Comparison of ENCODE assay signal across 14 mouse cellular contexts in genomic region chr11:98771131-98771530, GRCm38 (mm10). TPM values are rescaled to one million over a fixed set of nuclear protein-coding genes. Genes with fewer than 3 reads are reported as not detected.
DNase-seq lines count a peak whose midpoint lies in the region; ATAC-seq and TF ChIP-seq lines count a peak whose summit lies in the region.
"Had no signal": no experiment of that assay in that cellular context is flagged by ENCODE, and none has a peak within 500 bp of the region (broad histone marks: within the 10 kb centered on the region; RNA-seq: fewer than 3 reads in every experiment).

No protein-coding gene starts in this region.

- 85% methylated on average over 18 of the region's 18 CpGs for WGBS in forebrain, embryonic 16.5 days
- WGBS in forebrain, embryonic 12.5 days = 95% methylated on average over 18 of the region's 18 CpGs

- no peak overlapping the region for H3K4me3 ChIP-seq in forebrain, embryonic 16.5 days (replicated peaks; ENCODE audit: low read length)
- H3K4me3 ChIP-seq in forebrain, embryonic 12.5 days (replicated peaks) = no peak overlapping the region
- H3K4me3 ChIP-seq in layer of hippocampus, adult 2 months = peak overlapping the region; percentile 88
- H3K4me3 ChIP-seq in myocyte = no peak overlapping the region
- H3K4me3 ChIP-seq: embryonic facial prominence, embryonic 15.5 days; limb, embryonic 10.5 days; stomach, embryonic 15.5 days had no signal

- H3K4me2 ChIP-seq in forebrain, embryonic 16.5 days (ENCODE audit: low read length) = no peak overlapping the region
- H3K4me2 ChIP-seq in forebrain, embryonic 12.5 days = no peak overlapping the region
- no peak overlapping the region for H3K4me2 ChIP-seq in myocyte (ENCODE audit: low read depth)
- H3K4me2 ChIP-seq: embryonic facial prominence, embryonic 15.5 days; lung, embryonic 14.5 days; midbrain, embryonic 11.5 days; stomach, embryonic 15.5 days had no signal

- TF ChIP-seq CTCF in layer of hippocampus, adult 2 months (conservative IDR thresholded peaks at IDR 0.05) = no peak

- H3K9me3 ChIP-seq in forebrain, embryonic 16.5 days (ENCODE audit: control insufficient read depth, low read length) = no peaks in the 10 kb centered on the region
- no peaks in the 10 kb centered on the region for H3K9me3 ChIP-seq in forebrain, embryonic 12.5 days
- H3K9me3 ChIP-seq: embryonic facial prominence, embryonic 15.5 days; limb, embryonic 10.5 days; stomach, embryonic 15.5 days had no signal

- peaks cover 18% of the 10 kb centered on the region for H3K79me2 ChIP-seq in myocyte (ENCODE audit: control insufficient read depth, insufficient read depth)

- H3K36me3 ChIP-seq in forebrain, embryonic 16.5 days (ENCODE audit: control insufficient read depth, insufficient read depth) = peaks cover 4% of the 10 kb centered on the region; the same call in 1 of the 2 replicates
- H3K36me3 ChIP-seq in forebrain, embryonic 12.5 days (replicated peaks) = peaks cover 30% of the 10 kb centered on the region
- peaks cover 30% of the 10 kb centered on the region for H3K36me3 ChIP-seq in myocyte (ENCODE audit: control insufficient read depth, insufficient read depth)

- peaks cover 83% of the 10 kb centered on the region for H3K4me1 ChIP-seq in forebrain, embryonic 16.5 days (replicated peaks; ENCODE audit: control insufficient read depth, insufficient read depth, low read length)
- H3K4me1 ChIP-seq in forebrain, embryonic 12.5 days = peaks cover 64% of the 10 kb centered on the region

- H3ac ChIP-seq in myocyte (ENCODE audit: control insufficient read depth, insufficient read length) = no peak overlapping the region

- no peak overlapping the region for H3K9ac ChIP-seq in forebrain, embryonic 16.5 days (replicated peaks; ENCODE audit: low read depth, low read length)
- no peak overlapping the region for H3K9ac ChIP-seq in forebrain, embryonic 12.5 days
- H3K9ac ChIP-seq: embryonic facial prominence, embryonic 15.5 days; lung, embryonic 14.5 days; stomach, embryonic 15.5 days had no signal

- 0 out of 2 replicates have a peak overlapping the region, but pooled peaks have one; percentile 1 for H3K27ac ChIP-seq in forebrain, embryonic 16.5 days (ENCODE audit: low read length)
- H3K27ac ChIP-seq in forebrain, embryonic 12.5 days = no peak overlapping the region
- peak overlapping the region; percentile 99 for H3K27ac ChIP-seq in layer of hippocampus, adult 2 months
- H3K27ac ChIP-seq: embryonic facial prominence, embryonic 15.5 days; limb, embryonic 10.5 days; stomach, embryonic 15.5 days had no signal

- no peak for ATAC-seq in forebrain, embryonic 16.5 days
- ATAC-seq in forebrain, embryonic 12.5 days (ENCODE audit: low FRiP score) = no peak
- ATAC-seq in granulocyte monocyte progenitor cell, adult 5-6 weeks (replicated peaks; ENCODE audit: poor library complexity, severe bottlenecking) = no peak

- peak; percentile 32 for TF ChIP-seq POLR2A in myocyte (IDR thresholded peaks at IDR 0.05; ENCODE audit: insufficient read length, low read depth)

- no peaks in the 10 kb centered on the region for H3K27me3 ChIP-seq in forebrain, embryonic 16.5 days (replicated peaks; ENCODE audit: control insufficient read depth, insufficient read depth, low read length)
- H3K27me3 ChIP-seq in forebrain, embryonic 12.5 days = 0 out of 2 replicates have a peak, but pooled peaks cover 3% of the 10 kb centered on the region
- H3K27me3 ChIP-seq in myocyte (ENCODE audit: control insufficient read depth, insufficient read depth, insufficient read length) = no peaks in the 10 kb centered on the region
- H3K27me3 ChIP-seq: embryonic facial prominence, embryonic 15.5 days; stomach, embryonic 15.5 days had no signal

- DNase-seq in layer of hippocampus, adult 2 months (ENCODE audit: low spot score in 2 of 2) = no peak
- DNase-seq in layer of hippocampus, adult 9-10 months (ENCODE audit: low spot score) = no peak
- peak; percentile 20 for DNase-seq in right cerebral cortex, postnatal 14 days
- DNase-seq in right cerebral cortex, postnatal 25 days = no peak
- DNase-seq: lung, embryonic 14.5 days; thymus, postnatal 14 days had no signal

TF ChIP-seq in myocyte, 11 proteins besides CTCF, POLR2A, EP300 and RAD21:
- TF ChIP-seq USF1 (IDR thresholded peaks at IDR 0.05; ENCODE audit: low read depth) = no peak
- TF ChIP-seq E2F4 (IDR thresholded peaks at IDR 0.05; ENCODE audit: insufficient read depth) = no peak
- no peak for TF ChIP-seq TCF3 (IDR thresholded peaks at IDR 0.05; ENCODE audit: insufficient read length, low read depth)
- no peak for TF ChIP-seq MYOD1 (IDR thresholded peaks at IDR 0.05; ENCODE audit: control insufficient read depth in 1 of 3, insufficient read length in 2 of 3, low read depth in 2 of 3)
- peak; percentile 75 for TF ChIP-seq POLR2AphosphoS2 (IDR thresholded peaks at IDR 0.05; ENCODE audit: insufficient read length, low read depth)
- TF ChIP-seq CEBPB (IDR thresholded peaks at IDR 0.05; ENCODE audit: insufficient read depth, poor library complexity, severe bottlenecking) = no peak

RNA-seq across cellular contexts. Expression of gene Nr1d1, which starts 4.0 kb away (rescaled TPM):
- 3.8 and 4.0 TPM in 2 replicates for polyA plus RNA-seq in forebrain, embryonic 16.5 days (2015; fragmentation: Nextera tagmentation; extraction: Ambion mirVana)
- polyA plus RNA-seq in forebrain, embryonic 12.5 days (2016; fragmentation: Nextera tagmentation; extraction: Ambion mirVana) = 2.1 and 2.2 TPM in 2 replicates
- 10 to 100 TPM; 93.2 to 94.0 TPM for total RNA-seq in layer of hippocampus, adult 2 months (2021)
- polyA plus RNA-seq in myocyte (2012; fragmentation: generic; extraction: Trizol) = 49.1 TPM
- 2.3 and 2.8 TPM in 2 replicates for total RNA-seq in granulocyte monocyte progenitor cell, adult 5-6 weeks (2014; fragmentation: Nextera tagmentation)
- total RNA-seq in granulocyte monocyte progenitor cell, adult 5-6 weeks (2017) = 1.2 TPM in 1 of 2 replicates, not detected in the other

RNA-seq across cellular contexts. Expression of gene Msl1, which starts 24.2 kb away (rescaled TPM):
- 27.7 and 32.0 TPM in 2 replicates for polyA plus RNA-seq in forebrain, embryonic 16.5 days (2015; fragmentation: Nextera tagmentation; extraction: Ambion mirVana)
- 39.3 and 39.9 TPM in 2 replicates for polyA plus RNA-seq in forebrain, embryonic 12.5 days (2016; fragmentation: Nextera tagmentation; extraction: Ambion mirVana)
- 100 to 1,000 TPM; 168 to 178 TPM for total RNA-seq in layer of hippocampus, adult 2 months (2021)
- 35.6 TPM for polyA plus RNA-seq in myocyte (2012; fragmentation: generic; extraction: Trizol)
- 72.7 and 75.0 TPM in 2 replicates for total RNA-seq in granulocyte monocyte progenitor cell, adult 5-6 weeks (2014; fragmentation: Nextera tagmentation)
- 59.8 and 70.1 TPM in 2 replicates for total RNA-seq in granulocyte monocyte progenitor cell, adult 5-6 weeks (2017)

RNA-seq across cellular contexts. Expression of gene Thra, which starts 30.7 kb away (rescaled TPM):
- 177 and 182 TPM in 2 replicates for polyA plus RNA-seq in forebrain, embryonic 16.5 days (2015; fragmentation: Nextera tagmentation; extraction: Ambion mirVana)
- 53.4 and 59.8 TPM in 2 replicates for polyA plus RNA-seq in forebrain, embryonic 12.5 days (2016; fragmentation: Nextera tagmentation; extraction: Ambion mirVana)
- total RNA-seq in layer of hippocampus, adult 2 months (2021) = 1,000 to 10,000 TPM in 1 of 2 experiments, 100 to 1,000 TPM in 1; 996 to 1,082 TPM
- polyA plus RNA-seq in myocyte (2012; fragmentation: generic; extraction: Trizol) = 68.9 TPM
- 39.3 and 39.5 TPM in 2 replicates for total RNA-seq in granulocyte monocyte progenitor cell, adult 5-6 weeks (2014; fragmentation: Nextera tagmentation)
- 23.0 and 24.2 TPM in 2 replicates for total RNA-seq in granulocyte monocyte progenitor cell, adult 5-6 weeks (2017)

RNA-seq across cellular contexts. Expression of gene Casc3, which starts 33.6 kb away (rescaled TPM):
- 52.5 and 54.6 TPM in 2 replicates for polyA plus RNA-seq in forebrain, embryonic 16.5 days (2015; fragmentation: Nextera tagmentation; extraction: Ambion mirVana)
- polyA plus RNA-seq in forebrain, embryonic 12.5 days (2016; fragmentation: Nextera tagmentation; extraction: Ambion mirVana) = 63.2 and 67.4 TPM in 2 replicates
- 10 to 100 TPM; 61.0 to 62.1 TPM for total RNA-seq in layer of hippocampus, adult 2 months (2021)
- polyA plus RNA-seq in myocyte (2012; fragmentation: generic; extraction: Trizol) = 22.1 TPM
- total RNA-seq in granulocyte monocyte progenitor cell, adult 5-6 weeks (2014; fragmentation: Nextera tagmentation) = 46.1 and 46.7 TPM in 2 replicates
- 13.6 and 31.8 TPM in 2 replicates for total RNA-seq in granulocyte monocyte progenitor cell, adult 5-6 weeks (2017)

RNA-seq across cellular contexts. Expression of gene Med24, which starts 41.9 kb away (rescaled TPM):
- polyA plus RNA-seq in forebrain, embryonic 16.5 days (2015; fragmentation: Nextera tagmentation; extraction: Ambion mirVana) = 88.8 and 93.7 TPM in 2 replicates
- 88.1 and 95.0 TPM in 2 replicates for polyA plus RNA-seq in forebrain, embryonic 12.5 days (2016; fragmentation: Nextera tagmentation; extraction: Ambion mirVana)
- 100 to 1,000 TPM; 146 to 148 TPM for total RNA-seq in layer of hippocampus, adult 2 months (2021)
- polyA plus RNA-seq in myocyte (2012; fragmentation: generic; extraction: Trizol) = 32.5 TPM
- 57.3 and 68.2 TPM in 2 replicates for total RNA-seq in granulocyte monocyte progenitor cell, adult 5-6 weeks (2014; fragmentation: Nextera tagmentation)
- total RNA-seq in granulocyte monocyte progenitor cell, adult 5-6 weeks (2017) = 37.6 and 42.6 TPM in 2 replicates

Comparison
In these comparisons a context has a peak if more than half of its experiments do, and no peak if none do; other contexts are left out.
1. RNA of gene Nr1d1, which starts 4.0 kb away (polyA plus RNA-seq): 49.1 TPM in myocyte (single experiment); 3.8 to 4.0 TPM in forebrain, embryonic 16.5 days and 2.1 to 2.2 TPM in forebrain, embryonic 12.5 days; every median in the first group is over 10 times any median in the second.